Mouse (Mus musculus): Measurements from ENCODE around the gene Hist1h2an.
A peak's percentile ranks its signal among the peaks of the same experiment; 100 is the strongest.

Gene Hist1h2an

DNA sequence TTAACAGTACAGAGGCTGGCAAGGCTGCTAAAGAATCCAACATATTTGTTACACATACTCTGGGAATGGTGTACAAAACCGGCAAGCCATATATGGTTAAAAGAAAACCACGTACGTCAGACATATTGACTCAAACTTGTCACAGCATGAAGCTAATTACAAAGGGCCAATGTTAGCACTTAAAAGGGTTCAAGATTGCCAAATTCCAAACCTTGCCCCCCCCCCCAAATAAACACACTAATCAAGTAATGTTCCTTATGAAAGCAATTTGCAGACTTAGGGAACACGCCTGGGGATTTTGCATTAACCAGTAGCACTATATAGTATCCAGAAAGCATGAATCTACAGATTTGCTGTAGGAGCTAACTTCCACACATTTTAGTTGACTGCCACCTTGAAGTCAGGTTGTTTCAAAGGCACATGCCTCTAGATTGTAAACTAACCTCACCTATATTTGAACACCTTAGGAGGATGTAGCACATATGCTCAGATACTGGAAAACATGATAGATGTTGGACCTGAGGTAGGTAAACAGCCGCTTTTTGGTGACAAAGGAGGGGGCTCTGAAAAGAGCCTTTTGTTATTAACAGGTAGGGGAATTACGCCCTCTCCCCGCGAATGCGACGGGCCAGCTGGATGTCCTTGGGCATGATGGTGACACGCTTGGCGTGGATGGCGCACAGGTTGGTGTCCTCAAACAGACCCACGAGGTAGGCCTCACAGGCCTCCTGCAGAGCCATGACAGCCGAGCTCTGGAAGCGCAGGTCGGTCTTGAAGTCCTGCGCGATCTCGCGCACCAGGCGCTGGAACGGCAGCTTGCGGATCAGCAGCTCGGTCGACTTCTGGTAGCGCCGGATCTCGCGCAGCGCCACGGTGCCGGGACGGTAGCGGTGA is 4.4 kb downstream of the Hist1h2an start:
- DNase-seq, result peak; percentile 56

DNA sequence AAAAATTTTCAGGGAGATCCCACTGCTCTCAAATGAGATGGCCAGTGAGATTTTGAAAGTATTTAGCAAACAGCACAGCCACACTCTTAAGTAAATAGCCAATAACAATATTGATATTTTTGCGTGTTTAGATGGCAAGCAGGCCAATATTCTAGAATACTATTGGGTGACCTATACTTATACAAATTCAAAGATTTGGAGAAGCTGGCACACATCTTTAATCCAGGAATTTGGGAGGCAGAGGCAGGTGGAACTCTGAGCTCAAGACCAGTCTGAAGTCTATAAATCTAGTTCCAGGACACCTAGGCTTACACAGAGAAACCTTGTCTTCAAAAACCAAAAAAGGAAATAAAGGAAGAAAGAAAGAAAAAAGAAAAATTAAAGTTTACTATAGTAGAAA is 5.4 kb downstream of the Hist1h2an start:
- no peak for DNase-seq

DNA sequence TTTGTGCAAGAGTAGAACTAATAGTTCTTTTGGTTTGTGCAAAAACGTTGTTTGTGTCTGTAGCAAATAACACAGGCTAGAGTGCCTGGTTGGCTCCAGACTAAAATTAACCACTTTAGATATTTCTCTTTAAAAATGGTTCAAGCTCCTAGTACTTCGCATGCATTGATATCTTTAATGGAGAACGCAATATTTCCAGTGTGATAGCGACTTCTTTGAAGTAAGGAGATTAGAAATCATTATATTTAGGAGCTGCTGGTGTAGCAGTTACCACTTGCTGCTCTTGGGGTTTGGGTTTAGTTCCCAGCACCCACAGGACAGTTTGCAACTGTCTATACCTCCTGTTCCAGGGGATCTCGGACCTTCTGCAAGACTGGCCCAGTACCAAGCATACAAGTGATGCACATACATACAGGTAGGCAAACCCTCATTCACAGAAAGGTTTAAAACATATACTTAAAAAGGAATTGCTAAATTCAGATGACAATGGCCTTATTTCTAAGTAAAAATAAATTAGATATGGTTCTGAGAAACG is 5.9 kb downstream of the Hist1h2an start:
- DNase-seq, result peak; percentile 15

DNA sequence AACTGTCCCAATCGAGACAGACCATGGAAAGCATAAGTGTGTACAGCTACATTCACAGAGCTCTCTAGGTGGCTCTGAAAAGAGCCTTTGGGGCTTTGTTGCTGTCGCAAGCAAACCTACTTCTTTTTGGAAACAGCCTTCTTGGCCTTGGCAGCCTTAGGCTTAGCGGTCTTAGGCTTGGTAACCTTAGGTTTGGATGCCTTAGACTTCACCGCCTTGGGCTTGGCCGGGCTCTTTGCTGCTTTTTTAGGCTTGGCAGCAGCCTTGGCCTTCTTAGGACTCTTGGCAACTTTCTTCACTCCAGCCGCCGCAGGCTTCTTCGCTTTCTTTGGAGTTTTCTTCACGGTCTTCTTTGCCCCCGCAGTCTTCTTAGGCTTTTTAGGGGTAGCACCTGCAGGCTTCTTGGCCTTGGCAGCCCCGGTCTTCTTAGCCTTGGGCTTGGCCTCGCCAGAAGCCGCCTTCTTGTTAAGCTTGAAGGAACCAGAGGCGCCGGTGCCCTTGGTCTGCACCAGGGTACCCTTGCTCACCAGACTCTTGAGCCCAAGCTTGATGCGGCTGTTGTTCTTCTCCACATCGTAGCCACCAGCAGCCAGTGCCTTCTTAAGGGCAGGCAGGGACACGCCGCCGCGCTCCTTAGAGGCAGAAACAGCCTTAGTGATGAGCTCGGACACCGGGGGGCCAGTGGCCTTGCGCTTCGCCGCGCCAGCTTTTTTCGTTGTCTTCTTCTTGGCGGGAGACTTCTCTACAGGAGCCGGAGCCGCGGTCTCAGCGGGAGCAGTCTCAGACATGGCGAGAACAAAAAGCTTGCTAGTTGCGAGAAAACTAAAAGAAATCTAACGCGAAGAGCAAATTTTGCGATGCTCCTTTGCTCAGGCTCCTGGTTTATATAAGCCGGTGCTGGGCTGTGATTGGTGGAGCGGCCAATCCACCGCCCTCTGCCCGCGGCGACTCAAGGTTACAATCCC is 7.0 kb downstream of the Hist1h2an start, which contains the start of gene Hist1h1b:
Gene Hist1h1b (minus strand): TSS at position 859 of the 965 bp plus-strand sequence.
- peak; percentile 84 for DNase-seq

DNA sequence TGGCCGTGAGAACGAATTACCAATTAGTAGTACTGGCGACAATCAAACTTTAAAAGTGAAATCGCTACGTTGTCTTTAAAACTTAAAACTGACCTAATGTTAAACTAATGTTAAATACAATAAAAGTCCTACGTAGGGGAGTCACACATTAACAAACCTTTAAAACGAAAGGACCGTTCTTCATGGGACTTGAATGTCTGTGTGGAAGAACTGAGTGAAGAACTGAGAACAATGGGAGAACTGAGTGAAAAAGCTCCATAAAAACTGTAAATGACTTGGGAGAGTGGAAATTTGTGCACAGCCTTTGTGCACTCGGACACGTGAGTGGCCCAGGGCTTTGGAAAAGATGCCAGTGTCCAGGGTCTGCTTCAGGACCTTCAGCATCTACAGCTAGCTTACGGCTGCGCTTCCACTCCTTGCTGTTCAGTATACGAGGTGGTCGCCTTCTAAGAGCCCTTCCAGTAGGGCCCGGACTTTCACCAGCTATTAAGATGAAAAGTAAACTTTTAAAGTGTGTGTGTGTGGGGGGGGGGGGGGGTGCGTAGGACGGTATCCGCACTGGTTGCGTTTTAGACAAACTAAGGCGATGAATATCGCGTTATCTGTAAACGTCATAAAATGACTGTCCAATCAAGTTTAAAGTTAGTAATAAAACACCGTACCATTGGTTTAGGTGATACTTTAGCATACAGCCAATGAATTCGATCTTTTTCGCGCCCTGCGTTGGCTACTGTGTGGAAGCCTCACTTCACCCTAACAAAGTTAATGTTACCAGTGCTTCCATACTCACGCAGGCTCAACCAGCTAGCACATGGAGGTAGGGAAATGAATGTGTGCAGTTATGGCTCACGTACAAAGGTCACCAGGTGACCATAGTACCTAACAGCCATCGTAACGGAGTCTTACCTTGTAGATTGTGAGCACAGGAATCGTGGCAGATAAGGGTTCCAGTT is 7.9 kb downstream of the Hist1h2an start:
- peak; percentile 76 for DNase-seq

DNA sequence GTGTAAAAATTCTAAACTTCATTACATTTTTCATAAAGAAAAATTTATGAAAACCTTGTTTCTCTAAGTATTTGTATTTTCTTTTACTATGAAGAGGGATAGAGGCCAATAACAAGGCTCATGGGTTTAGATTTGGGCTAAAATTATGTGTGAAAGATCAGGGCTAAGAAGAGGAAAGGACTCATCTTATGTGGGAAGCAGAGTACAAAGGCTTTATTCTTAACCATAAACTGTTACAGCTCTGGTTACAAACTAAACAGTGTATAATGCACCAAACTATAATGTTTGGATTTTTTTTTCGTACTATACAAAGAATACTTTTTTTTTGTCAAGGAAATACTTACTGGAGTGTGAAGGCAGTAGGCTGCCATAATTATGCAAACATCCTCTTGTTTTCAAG is 31.3 kb downstream of the Hist1h2an start:
- no peak for DNase-seq

DNA sequence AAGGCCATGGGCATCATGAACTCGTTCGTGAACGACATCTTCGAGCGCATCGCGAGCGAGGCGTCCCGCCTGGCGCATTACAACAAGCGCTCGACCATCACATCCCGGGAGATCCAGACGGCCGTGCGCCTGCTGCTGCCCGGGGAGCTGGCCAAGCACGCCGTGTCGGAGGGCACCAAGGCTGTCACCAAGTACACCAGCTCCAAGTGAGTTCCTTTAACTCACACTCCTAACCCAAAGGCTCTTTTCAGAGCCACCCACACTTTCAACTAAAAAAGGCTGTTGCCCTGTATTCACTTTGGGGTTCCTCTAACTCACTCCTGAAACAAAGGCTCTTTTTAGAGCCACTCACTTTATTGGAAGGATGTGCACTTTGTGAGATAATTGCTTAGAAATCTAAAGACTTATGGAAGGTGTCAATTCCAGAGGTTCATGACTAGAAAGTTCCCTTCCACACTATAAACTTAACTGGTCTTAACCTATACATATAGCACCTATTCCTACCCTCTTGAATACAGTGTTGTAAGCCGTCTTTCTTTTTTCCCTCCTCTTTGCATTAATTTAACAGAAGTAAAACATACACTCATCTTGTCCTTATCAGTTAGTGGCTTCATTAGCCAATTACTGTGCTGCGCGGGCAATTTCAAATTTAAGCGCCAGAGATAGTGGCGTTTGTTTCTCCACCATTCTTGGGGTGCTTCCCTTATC is 32.6 kb downstream of the Hist1h2an start:
- DNase-seq, result peak; percentile 34

DNA sequence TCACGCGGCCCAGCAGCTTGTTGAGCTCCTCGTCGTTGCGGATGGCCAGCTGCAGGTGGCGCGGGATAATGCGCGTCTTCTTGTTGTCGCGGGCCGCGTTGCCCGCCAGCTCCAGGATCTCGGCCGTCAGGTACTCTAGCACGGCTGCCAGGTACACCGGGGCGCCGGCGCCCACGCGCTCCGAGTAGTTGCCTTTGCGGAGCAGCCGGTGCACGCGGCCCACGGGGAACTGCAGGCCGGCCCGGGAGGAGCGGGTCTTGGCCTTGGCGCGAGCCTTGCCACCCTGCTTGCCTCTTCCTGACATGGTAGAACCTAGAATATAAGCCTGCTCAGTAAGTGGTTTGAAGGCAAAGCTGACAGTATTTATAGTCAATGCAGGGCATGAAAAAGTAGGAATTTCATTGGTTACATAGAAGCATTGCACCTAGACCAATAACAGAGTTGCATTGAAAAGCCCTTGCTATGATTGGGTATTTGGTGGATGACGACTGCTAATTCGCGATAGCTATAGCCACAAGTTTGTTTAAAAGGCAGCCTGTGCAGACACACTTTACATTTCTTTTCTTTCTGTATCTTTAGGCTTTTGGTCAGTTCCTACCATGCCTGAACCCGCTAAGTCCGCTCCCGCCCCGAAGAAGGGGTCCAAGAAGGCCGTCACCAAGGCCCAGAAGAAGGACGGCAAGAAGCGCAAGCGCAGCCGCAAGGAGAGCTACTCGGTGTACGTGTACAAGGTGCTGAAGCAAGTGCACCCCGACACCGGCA is 33.3 kb downstream of the Hist1h2an start, which contains the start of the genes Hist1h2ak and Hist1h2bn:
Gene Hist1h2ak (minus strand): TSS at position 304 of the 762 bp plus-strand sequence.
Gene Hist1h2bn (plus strand): TSS at position 600 of the 762 bp plus-strand sequence.
- DNase-seq, result peak; percentile 79

DNA sequence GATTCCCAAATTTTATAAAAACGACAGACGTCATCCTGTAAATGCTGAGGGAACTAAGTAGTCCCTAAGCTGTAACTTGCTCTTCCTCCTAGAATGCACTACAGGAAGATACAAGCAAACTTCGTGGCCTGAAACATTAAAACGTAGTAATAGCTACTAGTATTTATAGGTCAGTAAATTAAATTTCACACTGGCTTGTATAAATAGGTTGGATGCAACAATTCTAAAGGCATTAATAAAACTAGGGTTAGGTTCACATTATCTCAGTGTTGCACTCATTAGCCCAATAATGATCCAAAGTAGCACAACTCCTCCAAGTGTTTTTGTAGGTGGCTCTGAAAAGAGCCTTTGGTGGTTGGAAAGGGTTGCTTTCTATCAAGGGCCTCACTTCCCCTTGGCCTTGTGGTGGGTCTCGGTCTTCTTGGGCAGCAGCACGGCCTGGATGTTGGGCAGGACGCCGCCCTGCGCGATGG is 33.9 kb downstream of the Hist1h2an start:
- DNase-seq, result no peak

DNA sequence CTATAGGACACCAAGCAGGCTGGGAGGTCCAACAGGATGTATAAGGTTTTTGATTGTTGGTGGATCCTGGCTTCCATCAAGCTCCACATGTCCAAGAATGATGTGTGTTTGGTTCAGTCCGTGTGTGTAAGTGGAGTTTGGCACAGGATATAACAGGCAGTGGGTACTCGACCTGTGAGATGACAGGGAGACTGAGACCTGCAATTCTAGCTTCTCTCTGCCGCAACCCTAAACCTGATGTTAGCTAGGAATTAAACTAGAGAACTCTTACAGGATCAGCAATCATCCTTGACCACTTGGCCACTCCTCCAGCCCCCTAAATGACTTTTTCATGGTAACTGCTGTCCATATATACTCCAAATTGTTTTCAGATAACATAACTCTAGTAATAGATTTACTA is 34.7 kb downstream of the Hist1h2an start:
- DNase-seq, result peak; percentile 16

DNA sequence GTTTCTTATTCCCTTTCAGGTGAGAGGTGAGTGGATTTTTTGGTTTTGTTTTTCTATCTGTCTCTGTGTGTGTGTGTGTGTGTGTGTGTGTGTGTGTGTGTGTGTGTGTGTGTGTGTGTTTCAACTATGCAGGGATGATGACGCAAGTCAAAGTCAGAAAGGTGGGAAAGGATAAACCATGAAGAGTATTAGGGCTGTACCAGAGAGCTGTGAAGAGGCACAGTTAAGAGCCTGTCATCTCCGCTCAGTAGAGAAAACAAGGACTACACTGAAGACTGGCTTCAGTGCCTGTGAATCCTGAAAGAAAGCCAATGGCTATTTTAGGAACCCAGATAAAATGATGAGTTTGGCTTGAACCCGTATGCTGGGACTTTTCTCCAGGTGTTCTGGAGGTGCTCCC is 35.2 kb downstream of the Hist1h2an start:
- DNase-seq, result no peak

DNA sequence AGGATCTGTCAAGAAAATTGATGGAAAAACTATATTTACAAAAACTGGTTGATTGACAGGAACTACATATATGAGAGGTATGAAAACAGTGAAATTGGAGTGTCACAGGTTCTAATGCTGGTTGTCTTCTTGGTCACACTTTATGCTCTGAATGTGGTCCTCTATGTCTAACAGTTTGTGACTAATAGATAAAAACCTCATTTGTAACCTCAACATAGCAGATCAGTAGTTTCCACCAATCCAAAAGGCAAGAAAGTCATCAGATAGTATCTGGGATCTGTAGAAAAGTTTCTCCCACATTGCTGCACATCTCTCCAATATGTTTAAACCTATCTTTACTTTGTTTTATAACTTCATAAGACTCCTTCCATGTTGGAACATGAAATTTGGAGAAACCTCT is 35.6 kb downstream of the Hist1h2an start:
- DNase-seq, result no peak

DNA sequence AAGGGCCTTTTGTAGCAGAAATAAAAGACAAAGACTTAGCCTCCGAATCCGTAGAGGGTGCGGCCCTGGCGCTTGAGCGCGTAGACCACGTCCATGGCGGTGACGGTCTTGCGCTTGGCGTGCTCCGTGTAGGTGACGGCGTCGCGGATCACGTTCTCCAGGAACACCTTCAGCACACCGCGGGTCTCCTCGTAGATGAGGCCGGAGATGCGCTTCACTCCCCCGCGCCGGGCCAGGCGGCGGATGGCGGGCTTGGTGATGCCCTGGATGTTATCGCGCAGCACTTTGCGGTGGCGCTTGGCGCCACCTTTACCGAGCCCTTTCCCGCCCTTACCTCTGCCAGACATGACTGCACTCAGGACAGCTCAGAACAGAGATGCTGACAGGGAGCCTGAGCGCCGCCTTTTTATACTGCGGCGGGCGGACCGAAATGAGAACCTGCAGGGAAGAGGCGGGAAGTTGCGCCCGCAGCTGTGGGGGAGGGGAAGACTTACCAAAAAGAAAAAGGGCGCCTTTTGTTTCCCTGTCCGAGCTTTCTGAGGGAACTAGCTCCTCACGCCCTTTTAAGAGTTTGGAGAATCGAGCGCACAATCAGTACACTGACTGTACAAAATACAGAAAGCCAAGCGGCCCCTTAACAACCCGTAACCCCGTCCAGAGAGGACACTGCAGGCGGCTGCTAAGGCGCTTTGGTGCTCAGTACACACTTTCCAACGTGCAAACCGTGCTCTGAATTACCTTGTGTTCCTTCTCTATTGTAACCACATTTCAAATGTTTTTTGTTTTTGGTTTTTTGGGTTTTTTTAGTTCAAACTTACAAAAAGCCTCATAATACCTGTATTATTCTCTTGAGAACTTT is 36.6 kb downstream of the Hist1h2an start, which contains the start of gene Hist1h4k:
Gene Hist1h4k (minus strand): TSS at position 347 of the 859 bp plus-strand sequence.
- peak; percentile 98 for DNase-seq

DNA sequence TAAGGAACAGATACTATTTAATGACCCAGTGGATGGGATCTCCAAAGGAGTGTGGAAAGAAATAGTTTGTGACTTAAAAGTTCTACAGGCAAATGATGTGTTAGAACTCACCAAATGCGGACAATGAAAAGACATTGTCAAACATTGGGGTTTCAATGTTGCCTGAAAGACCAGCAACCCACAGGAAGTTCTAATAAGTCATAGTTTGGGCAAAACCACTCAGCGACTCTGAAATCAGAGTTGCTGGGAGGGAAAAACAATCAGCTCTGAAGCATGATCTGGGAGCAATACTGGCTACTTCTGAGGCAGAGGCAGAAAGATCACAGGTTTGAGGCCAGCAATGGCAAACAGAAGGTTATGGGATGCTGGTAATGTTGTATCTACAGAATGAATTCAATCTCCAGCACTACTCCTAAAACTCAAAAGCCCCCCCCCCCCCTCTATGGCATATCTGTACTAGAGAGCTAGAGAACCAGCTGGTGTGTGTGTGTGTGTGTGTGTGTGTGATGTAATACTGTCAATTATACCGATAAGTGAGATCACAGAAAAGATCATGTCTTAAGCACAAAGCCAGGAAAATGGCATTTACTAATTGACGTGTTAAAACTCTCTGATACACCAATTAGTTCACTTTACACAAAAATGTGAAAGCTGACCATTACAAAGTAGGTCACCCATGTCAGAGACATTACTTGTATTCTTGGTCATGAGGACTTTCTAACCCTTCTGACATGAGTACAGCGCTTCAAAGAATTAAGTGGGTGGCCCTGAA is 37.4 kb downstream of the Hist1h2an start:
- no peak for DNase-seq

DNA sequence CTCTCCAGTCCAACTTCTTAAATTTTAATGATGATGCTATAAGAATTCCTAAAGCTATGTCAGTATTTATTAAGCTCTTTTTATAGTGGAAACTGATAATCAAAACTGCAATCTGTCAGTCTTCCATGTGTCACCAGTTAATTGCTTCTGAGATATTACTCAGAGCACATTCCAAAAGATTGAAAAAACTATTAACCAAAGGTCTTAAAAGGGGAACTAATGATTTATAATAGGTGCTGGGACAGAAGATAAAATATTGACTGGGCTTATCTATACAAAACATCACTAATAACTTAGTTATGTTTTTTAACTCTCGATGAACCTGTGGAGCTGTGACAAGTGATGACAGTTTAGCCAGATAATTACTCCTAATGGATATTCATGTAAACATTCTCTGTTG is 42.0 kb downstream of the Hist1h2an start:
- DNase-seq, result no peak
